Mouse (Mus musculus) CH12.LX (cell line): Measurements from ENCODE around the gene Hoxb7.

Experiments
- BHLHE40 ChIP-seq: IDR thresholded peaks from 2 replicates; pipeline ENCODE4 v1.6.1; 2011; ENCODE audit warnings: mild to moderate bottlenecking, low read depth, low read length, improper control_type of control experiment
- CTCF ChIP-seq, 2 experiments: IDR thresholded peaks in 1 of 2; conservative IDR thresholded peaks in 1 of 2; 2 replicates each; pipeline ENCODE4 v1.5.1; 2011 to 2012; ENCODE audit warnings: low read depth in 2 of 2, low read length in 2 of 2, improper control_type of control experiment in 1 of 2, inconsistent platforms in 1 of 2, mild to moderate bottlenecking in 1 of 2, moderate library complexity in 1 of 2
- ETS1 ChIP-seq: conservative IDR thresholded peaks from 2 replicates; pipeline ENCODE4 v1.6.1; 2012; ENCODE audit warnings: low read depth, mild to moderate bottlenecking, inconsistent platforms, low read length, improper control_type of control experiment, moderate library complexity
- GABPA ChIP-seq: IDR thresholded peaks from 2 replicates; pipeline ENCODE4 v1.6.1; 2012; ENCODE audit warnings: low read depth, low read length, improper control_type of control experiment, inconsistent platforms; ENCODE audit not compliant: insufficient replicate concordance
- IRF4 ChIP-seq: IDR thresholded peaks from 2 replicates; pipeline ENCODE4 v1.6.1; 2014; ENCODE audit warnings: low read depth, mild to moderate bottlenecking, inconsistent platforms, low read length, improper control_type of control experiment
- KAT2A ChIP-seq: IDR thresholded peaks from 2 replicates; pipeline ENCODE4 v1.6.1; 2012; ENCODE audit warnings: low read length, improper control_type of control experiment, inconsistent platforms; ENCODE audit not compliant: insufficient replicate concordance
- MAFK ChIP-seq: IDR thresholded peaks from 2 replicates; pipeline ENCODE4 v1.6.1; 2011; ENCODE audit warnings: low read length, improper control_type of control experiment; ENCODE audit not compliant: insufficient replicate concordance
- MEF2A ChIP-seq: IDR thresholded peaks from 2 replicates; pipeline ENCODE4 v1.6.1; 2014; ENCODE audit warnings: low read depth, mild to moderate bottlenecking, inconsistent platforms, low read length, improper control_type of control experiment, borderline replicate concordance
- NRF1 ChIP-seq: IDR thresholded peaks from 2 replicates; pipeline ENCODE4 v1.6.1; 2014; ENCODE audit warnings: low read depth, mild to moderate bottlenecking, inconsistent platforms, low read length, improper control_type of control experiment, moderate library complexity
- POLR2A ChIP-seq: IDR thresholded peaks from 2 replicates; pipeline ENCODE4 v1.6.1; 2011; ENCODE audit warnings: low read depth, mild to moderate bottlenecking, improper control_type of control experiment, low read length
- POLR2AphosphoS2 ChIP-seq: IDR thresholded peaks from 2 replicates; pipeline ENCODE4 v1.6.1; 2011; ENCODE audit warnings: low read depth, low read length, improper control_type of control experiment
- SMC3 ChIP-seq: IDR thresholded peaks from 2 replicates; pipeline ENCODE4 v1.6.1; 2011; ENCODE audit warnings: low read depth, low read length, improper control_type of control experiment
- ZMIZ1 ChIP-seq: IDR thresholded peaks from 2 replicates; pipeline ENCODE4 v1.6.1; 2012; ENCODE audit warnings: low read depth, mild to moderate bottlenecking, inconsistent platforms, low read length, improper control_type of control experiment
- ZNF384 ChIP-seq: IDR thresholded peaks from 2 replicates; pipeline ENCODE4 v1.6.1; 2012; ENCODE audit warnings: low read depth, low read length, improper control_type of control experiment, inconsistent platforms

GRCm38 (mm10) chr11:96337026-96337425 lies 50.6 kb downstream of the Hoxb7 start:
- TF ChIP-seq SMC3 (no peak), ETS1 (no peak), CTCF (conservative IDR thresholded peaks at IDR 0.05 in 1 of 2, IDR thresholded peaks at IDR 0.05 in 1 of 2; ENCODE audit: low read depth in 2 of 2, low read length in 2 of 2) (no peak), MEF2A (no peak), POLR2A (no peak), GABPA (no peak), MAFK (no peak), POLR2AphosphoS2 (no peak), ZMIZ1 (no peak), KAT2A (no peak), ZNF384 (no peak), NRF1 (no peak), BHLHE40 (no peak), IRF4 (no peak)
